Mouse (Mus musculus): Measurements from ENCODE around the gene Hectd4.

DNA sequence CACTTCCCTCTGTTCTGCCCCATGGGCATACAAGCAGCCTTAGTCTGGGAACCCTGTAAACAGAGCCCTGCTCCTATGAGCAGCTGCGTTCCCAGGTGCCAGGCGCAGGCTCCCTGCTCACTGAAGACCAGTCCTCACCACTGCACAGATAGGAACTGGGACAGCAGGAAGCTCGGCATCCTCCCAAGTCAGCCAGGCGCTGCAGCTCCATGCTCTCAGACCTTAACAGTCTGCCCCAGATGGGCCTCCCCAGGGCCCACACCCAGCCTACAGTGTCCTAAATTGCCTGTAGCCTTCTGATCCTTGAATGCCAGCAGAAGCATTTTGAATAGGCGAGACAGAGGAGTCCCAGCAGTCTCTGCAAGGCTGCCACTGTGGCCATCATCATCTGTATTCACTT, 141.7 kb downstream of the Hectd4 start:
- no peak for TF ChIP-seq POLR2A (IDR thresholded peaks at IDR 0.05; ENCODE audit: control insufficient read depth, extremely low read depth, insufficient read depth, low read length, poor library complexity)
- no peak for TF ChIP-seq CTCF (IDR thresholded peaks at IDR 0.05; ENCODE audit: borderline replicate concordance, control insufficient read depth, extremely low read depth, insufficient read depth, low read length, poor library complexity)

Data from thymus, adult 2 months (tissue).